Mouse (Mus musculus) kidney, adult 2 months (tissue): ENCODE results near the gene Dpy19l1.

Experiments used
- CTCF ChIP-seq: fragments of 200-500 bp; conservative IDR thresholded peaks from 2 replicates; pipeline ENCODE4 v1.5.1; 2011; ENCODE audit warnings: low read depth, mild to moderate bottlenecking, control low read depth, low read length, moderate library complexity, mixed read lengths; ENCODE audit not compliant: insufficient read depth, insufficient read length
- POLR2A ChIP-seq: fragments of 200-500 bp; IDR thresholded peaks from one replicate; pipeline ENCODE4 v1.6.1; 2011; ENCODE audit warnings: low read depth, low read length, control low read depth

DNA sequence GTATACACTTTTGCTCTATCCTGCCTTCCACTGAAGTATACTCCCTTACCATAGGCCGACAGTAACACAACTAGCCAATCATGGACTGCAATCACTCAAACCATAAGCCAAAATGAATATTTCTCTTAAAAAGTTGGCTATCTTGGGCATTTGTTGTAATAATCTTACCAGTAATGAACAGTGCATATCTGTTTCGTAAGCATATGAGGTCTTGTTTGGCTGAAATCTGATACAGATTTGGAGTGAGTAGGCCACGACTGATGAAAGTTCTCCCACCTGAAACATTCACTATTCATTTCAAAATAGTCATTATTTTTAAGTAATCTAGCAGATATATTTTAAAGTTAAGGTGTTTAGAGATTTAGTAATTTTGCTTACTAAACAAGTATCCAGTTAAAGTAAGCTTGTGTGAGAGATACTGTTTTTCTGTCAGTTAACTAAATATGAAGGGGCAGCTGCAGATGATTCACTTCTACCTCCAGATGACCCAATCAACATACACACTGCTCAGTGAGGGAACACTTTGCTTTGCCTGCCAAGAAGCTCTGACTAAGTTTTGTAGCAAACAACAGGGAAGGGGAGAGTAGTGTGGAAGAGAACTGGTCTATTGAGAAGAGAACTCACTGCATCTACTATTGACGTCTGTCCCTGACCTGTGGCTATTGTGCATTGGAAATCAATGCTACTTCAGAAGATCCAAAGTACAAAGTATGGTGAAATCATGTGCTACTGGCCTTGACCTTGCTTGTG lies 8.6 kb upstream of the Dpy19l1 start:
- TF ChIP-seq CTCF (no peak), POLR2A (no peak)
